Mouse (Mus musculus) heart, postnatal 36 days (tissue): ENCODE results near the gene Arhgef15. TPM values are rescaled to one million over a fixed set of nuclear protein-coding genes. Genes with fewer than 3 reads are reported as not detected.
A peak's percentile ranks its signal among the peaks of the same experiment; 100 is the strongest.

Experiments used
- DNase-seq, 2 experiments: peaks; one replicate each; pipeline ENCODE4 v3.0.0; 2021 to 2022
- intact Hi-C: fragments of 180-260 bp; cut with DNase I; formaldehyde crosslinking; loops from one replicate; pipeline ENCODE4 v1.15.1; 2025
- total RNA-seq, 2 experiments: library from RNA; stranded (reverse); gene quantifications; 2 replicates each; pipeline ENCODE4 v1.2.3; 2021

The Arhgef15 gene
- total RNA-seq, 2 experiments from 2014 or later: 25.6 to 32.5 TPM

- intact Hi-C loops: no loop called here
These were observed 27.3 kb downstream of the Arhgef15 start for GRCm38 (mm10) chr11:68929947-68930346.

GRCm38 (mm10) chr11:68926981-68927380, 30.3 kb downstream of the Arhgef15 start, which contains the start of gene Odf4:
TSS of gene Odf4 (minus strand) at chr11:68927081.
- DNase-seq: no peak
- intact Hi-C loops: no loop called here

More at GRCm38 (mm10) chr11:68929947-68930346, 27.3 kb downstream of the Arhgef15 start:
- no peak for DNase-seq

GRCm38 (mm10) chr11:68924749-68925148, 32.5 kb downstream of the Arhgef15 start:
- intact Hi-C loops: no loop called here
- DNase-seq: no peak

GRCm38 (mm10) chr11:68923191-68923590, 34.1 kb downstream of the Arhgef15 start:
- no peak for DNase-seq
- intact Hi-C loops: no loop called here

- intact Hi-C loops: no loop called here
- no peak for DNase-seq
These were observed 42.7 kb downstream of the Arhgef15 start for GRCm38 (mm10) chr11:68914566-68914965.

- no peak for DNase-seq
- intact Hi-C loops: no loop called here
These were observed 45.6 kb downstream of the Arhgef15 start for GRCm38 (mm10) chr11:68911531-68912177.

- DNase-seq: no peak
- intact Hi-C loops: no loop called here
These were observed 48.3 kb downstream of the Arhgef15 start for GRCm38 (mm10) chr11:68908846-68909503.

- intact Hi-C loops: loop anchor here (2.0 kb wide), 1 partner anchor 50 kb away; the partner anchor contains the start of gene Arhgef15
- no peak for DNase-seq
These were observed 50.0 kb downstream of the Arhgef15 start for GRCm38 (mm10) chr11:68907251-68907650.

- no peak for DNase-seq
- intact Hi-C loops: loop anchor here (2.0 kb wide), 1 partner anchor 50 kb away; the partner anchor contains the start of gene Arhgef15
These were observed 50.9 kb downstream of the Arhgef15 start for GRCm38 (mm10) chr11:68906461-68906790.

GRCm38 (mm10) chr11:68905665-68906460, 51.4 kb downstream of the Arhgef15 start:
- intact Hi-C loops: loop anchor here (2.0 kb wide), 1 partner anchor 51 kb away; the partner anchor contains the start of gene Arhgef15
- no peak for DNase-seq

- intact Hi-C loops: no loop called here
- no peak for DNase-seq
These were observed 52.1 kb downstream of the Arhgef15 start for GRCm38 (mm10) chr11:68905138-68905531.

- peak; percentile 79 to 82 for DNase-seq
- intact Hi-C loops: loop anchor here (1.0 to 5.0 kb wide), 3 partner anchors 78 to 223 kb away; partner anchors contain the start of gene Aloxe3
These were observed 52.7 kb downstream of the Arhgef15 start for GRCm38 (mm10) chr11:68904375-68905137.

- no peak for DNase-seq
- intact Hi-C loops: loop anchor here (1.0 to 5.0 kb wide), 3 partner anchors 79 to 224 kb away; partner anchors contain the start of gene Aloxe3
These were observed 53.5 kb downstream of the Arhgef15 start for GRCm38 (mm10) chr11:68903775-68904174.

- intact Hi-C loops: loop anchor here (5.0 kb wide), 1 partner anchor 224 kb away; the partner anchor contains the start of gene Aloxe3
- DNase-seq: no peak
These were observed 54.5 kb downstream of the Arhgef15 start for GRCm38 (mm10) chr11:68902823-68903222.

- DNase-seq: no peak
- intact Hi-C loops: loop anchor here (5.0 kb wide), 1 partner anchor 225 kb away; the partner anchor contains the start of gene Aloxe3
These were observed 54.9 kb downstream of the Arhgef15 start for GRCm38 (mm10) chr11:68902367-68902766.

GRCm38 (mm10) chr11:68902047-68902364, 55.3 kb downstream of the Arhgef15 start:
- intact Hi-C loops: loop anchor here (5.0 kb wide), 1 partner anchor 225 kb away; the partner anchor contains the start of gene Aloxe3
- DNase-seq: no peak

GRCm38 (mm10) chr11:68901351-68902046, 55.8 kb downstream of the Arhgef15 start, which contains the start of gene Rpl26:
TSS of gene Rpl26 (plus strand) at chr11:68901583.
- intact Hi-C loops: loop anchor here (5.0 kb wide), 1 partner anchor 226 kb away; the partner anchor contains the start of gene Aloxe3
- DNase-seq: peak; percentile 98 to 99

GRCm38 (mm10) chr11:68900519-68901350, 56.5 kb downstream of the Arhgef15 start:
- DNase-seq: no peak
- intact Hi-C loops: loop anchor here (5.0 kb wide), 1 partner anchor 227 kb away; the partner anchor contains the start of gene Aloxe3
